Mouse (Mus musculus) erythroblast, embryonic 14.5 days (primary cell): ENCODE data around the gene Atp13a1.

Experiments used
- GATA1 ChIP-seq: IDR thresholded peaks from 2 replicates; pipeline ENCODE4 v1.6.1; 2012; ENCODE audit warnings: low read length, inconsistent platforms, mixed read lengths
- TAL1 ChIP-seq: IDR thresholded peaks from 3 replicates; pipeline ENCODE4 v1.6.1; 2012; ENCODE audit warnings: low read length, inconsistent platforms, mixed read lengths

DNA sequence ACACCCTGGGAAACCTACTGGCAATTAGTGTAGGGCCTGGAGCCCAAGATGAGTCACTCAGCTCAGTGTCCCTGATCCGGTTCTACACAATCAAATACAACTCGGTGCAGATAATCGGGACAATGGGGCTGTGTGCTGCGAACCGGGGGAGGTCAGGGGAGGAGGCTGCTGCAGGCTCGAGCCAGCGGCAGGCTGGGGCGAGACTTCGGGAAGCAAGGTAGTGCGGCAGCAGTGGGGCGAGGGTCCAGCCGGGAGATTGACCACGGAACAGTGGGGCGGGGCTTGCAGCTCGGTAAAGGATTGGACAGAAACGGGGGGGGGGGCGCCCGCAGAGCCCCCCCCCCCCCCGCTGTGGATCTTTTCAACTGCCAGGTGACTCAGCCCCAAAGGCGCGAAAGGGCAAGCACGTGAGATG, 31.0 kb downstream of the Atp13a1 start:
- TF ChIP-seq GATA1 (no peak), TAL1 (no peak)
